Mouse (Mus musculus) neural tube, embryonic 11.5 days (tissue): ENCODE measurements around the gene Glud1. TPM values are rescaled to one million over a fixed set of nuclear protein-coding genes. Genes with fewer than 3 reads are reported as not detected.

Experiments used
- ATAC-seq: fragments of 200-750 bp; cut with Nextera tagmentation; 2 replicates; pipeline ENCODE4 v1.8.0; 2017; ENCODE audit warnings: moderate number of reproducible peaks, mild to moderate bottlenecking, moderate TSS enrichment, moderate library complexity; ENCODE audit not compliant: insufficient read depth, low FRiP score, low TSS enrichment
- DNase-seq: peaks from one replicate; pipeline ENCODE4 v3.0.0-alpha.2; 2015; ENCODE audit warnings: low spot score
- H3K27ac ChIP-seq: fragments of 300-500 bp; sonication (generic); 2 replicates; pipeline ENCODE4 v1.5.1; 2014; ENCODE audit warnings: low read depth, mild to moderate bottlenecking, low read length
- H3K27me3 ChIP-seq: fragments of 300-500 bp; sonication (generic); 2 replicates; pipeline ENCODE4 v1.6.1; 2014; ENCODE audit warnings: mild to moderate bottlenecking, low read length, mixed read lengths; ENCODE audit not compliant: control insufficient read depth, insufficient read depth
- H3K36me3 ChIP-seq: fragments of 300-500 bp; sonication (generic); 2 replicates; pipeline ENCODE4 v1.6.1; 2014; ENCODE audit warnings: mild to moderate bottlenecking, low read length, moderate library complexity, mixed read lengths; ENCODE audit not compliant: control insufficient read depth, insufficient read depth
- H3K4me1 ChIP-seq: fragments of 300-500 bp; sonication (generic); 2 replicates; pipeline ENCODE4 v1.6.1; 2014; ENCODE audit warnings: low read length, mixed read lengths; ENCODE audit not compliant: control insufficient read depth, insufficient read depth
- H3K4me2 ChIP-seq: fragments of 300-500 bp; sonication (generic); 2 replicates; pipeline ENCODE4 v1.6.1; 2014; ENCODE audit warnings: low read depth, mild to moderate bottlenecking, moderate library complexity
- H3K4me3 ChIP-seq: fragments of 300-500 bp; sonication (generic); 2 replicates; pipeline ENCODE4 v1.5.1; 2014; ENCODE audit warnings: low read depth, low read length
- H3K9ac ChIP-seq: fragments of 300-500 bp; sonication (generic); 2 replicates; pipeline ENCODE4 v1.6.1; 2014; ENCODE audit warnings: mild to moderate bottlenecking, low read length
- H3K9me3 ChIP-seq: fragments of 300-500 bp; sonication (generic); 2 replicates; pipeline ENCODE4 v1.6.1; 2016; ENCODE audit warnings: low read length; ENCODE audit not compliant: control insufficient read depth
- WGBS: fragments of 180-500 bp; shearing (Covaris S2); extraction: QIAGEN DNeasy Blood & Tissue Kit; methylation state at CpG from one replicate; pipeline ENCODE4 v1.1.7; 2014; 5-methylcytosine and 5-hydroxymethylcytosine counted together
- polyA plus RNA-seq: library from polyadenylated mRNA; unstranded; fragments of >200 nt; fragmentation: Nextera tagmentation; extraction: Ambion mirVana; gene quantifications from 2 replicates; pipeline ENCODE4 v1.2.1, GENCODE M21; 2014

The Glud1 gene
- polyA plus RNA-seq = 96.0 and 97.3 TPM in 2 replicates

- Histone ChIP-seq H3K9me3 (no peaks in the 10 kb centered on the region), H3K9ac (peak within 1 kb of the TSS; percentile 95), H3K27ac (peak within 1 kb of the TSS; percentile 96), H3K36me3 (no peaks in the 10 kb centered on the region), H3K4me1 (peaks cover 13% of the 10 kb centered on the region; the same call in 1 of the 2 replicates), H3K4me3 (peak within 1 kb of the TSS; percentile 89), H3K4me2 (peak within 1 kb of the TSS; percentile 69), H3K27me3 (no peaks in the 10 kb centered on the region)
- DNase-seq (peak; percentile 97), ATAC-seq (peak; percentile 97)
- WGBS = under 1% methylated on average over 69 of the region's 100 CpGs
These were observed at the start of gene Glud1, which contains the start of gene Shld2 for GRCm38 (mm10) chr14:34310234-34310965. Glud1 (plus strand) TSS chr14:34310727. Shld2 (minus strand) TSS chr14:34310493.

- no peak for ATAC-seq
- Histone ChIP-seq H3K4me3 (no peak overlapping the region), H3K27ac (no peak overlapping the region), H3K36me3 (no peaks in the 10 kb centered on the region), H3K4me2 (no peak overlapping the region), H3K27me3 (no peaks in the 10 kb centered on the region), H3K9me3 (no peaks in the 10 kb centered on the region), H3K4me1 (no peaks in the 10 kb centered on the region), H3K9ac (no peak overlapping the region)
- DNase-seq = no peak
- WGBS = 81% methylated on average over 9 of the region's 9 CpGs
These were observed 42.5 kb upstream of the Glud1 start for GRCm38 (mm10) chr14:34268046-34268445.

- WGBS = 69% methylated on average over 2 of the region's 2 CpGs
- no peak overlapping the region for H3K4me2 ChIP-seq
- no peaks in the 10 kb centered on the region for H3K9me3 ChIP-seq
- H3K27ac ChIP-seq = no peak overlapping the region
- DNase-seq = no peak
- no peak for ATAC-seq
- no peaks in the 10 kb centered on the region for H3K27me3 ChIP-seq
- no peak overlapping the region for H3K4me3 ChIP-seq
- no peaks in the 10 kb centered on the region for H3K4me1 ChIP-seq
- no peak overlapping the region for H3K9ac ChIP-seq
- no peaks in the 10 kb centered on the region for H3K36me3 ChIP-seq
These were observed 37.2 kb upstream of the Glud1 start for GRCm38 (mm10) chr14:34273280-34273679.

GRCm38 (mm10) chr14:34274141-34274540, 36.4 kb upstream of the Glud1 start:
- Histone ChIP-seq H3K9me3 (no peaks in the 10 kb centered on the region), H3K27me3 (no peaks in the 10 kb centered on the region), H3K9ac (no peak overlapping the region), H3K4me3 (no peak overlapping the region), H3K4me2 (no peak overlapping the region), H3K4me1 (no peaks in the 10 kb centered on the region), H3K27ac (no peak overlapping the region), H3K36me3 (no peaks in the 10 kb centered on the region)
- ATAC-seq (no peak), DNase-seq (no peak)
- 97% methylated on average over 3 of the region's 3 CpGs for WGBS

GRCm38 (mm10) chr14:34275225-34275624, 35.3 kb upstream of the Glud1 start:
- Histone ChIP-seq H3K9me3 (no peaks in the 10 kb centered on the region), H3K9ac (no peak overlapping the region), H3K27me3 (no peaks in the 10 kb centered on the region), H3K4me2 (no peak overlapping the region), H3K36me3 (no peaks in the 10 kb centered on the region), H3K27ac (no peak overlapping the region), H3K4me3 (no peak overlapping the region), H3K4me1 (no peaks in the 10 kb centered on the region)
- no peak for DNase-seq
- no peak for ATAC-seq
- 90% methylated on average over 4 of the region's 4 CpGs for WGBS

- Histone ChIP-seq H3K9me3 (no peaks in the 10 kb centered on the region), H3K4me1 (no peaks in the 10 kb centered on the region), H3K4me2 (no peak overlapping the region), H3K36me3 (no peaks in the 10 kb centered on the region), H3K27ac (no peak overlapping the region), H3K9ac (no peak overlapping the region), H3K27me3 (no peaks in the 10 kb centered on the region), H3K4me3 (no peak overlapping the region)
- ATAC-seq (no peak), DNase-seq (no peak)
- WGBS = 74% methylated on average over 4 of the region's 4 CpGs
These were observed 30.8 kb upstream of the Glud1 start for GRCm38 (mm10) chr14:34279726-34280125.

- Histone ChIP-seq H3K4me1 (no peaks in the 10 kb centered on the region), H3K27ac (no peak overlapping the region), H3K9me3 (no peaks in the 10 kb centered on the region), H3K4me2 (no peak overlapping the region), H3K4me3 (no peak overlapping the region), H3K36me3 (no peaks in the 10 kb centered on the region), H3K9ac (no peak overlapping the region), H3K27me3 (no peaks in the 10 kb centered on the region)
- 83% methylated on average over 2 of the region's 2 CpGs for WGBS
- ATAC-seq (no peak), DNase-seq (no peak)
These were observed 29.7 kb upstream of the Glud1 start for GRCm38 (mm10) chr14:34280798-34281197.

DNA sequence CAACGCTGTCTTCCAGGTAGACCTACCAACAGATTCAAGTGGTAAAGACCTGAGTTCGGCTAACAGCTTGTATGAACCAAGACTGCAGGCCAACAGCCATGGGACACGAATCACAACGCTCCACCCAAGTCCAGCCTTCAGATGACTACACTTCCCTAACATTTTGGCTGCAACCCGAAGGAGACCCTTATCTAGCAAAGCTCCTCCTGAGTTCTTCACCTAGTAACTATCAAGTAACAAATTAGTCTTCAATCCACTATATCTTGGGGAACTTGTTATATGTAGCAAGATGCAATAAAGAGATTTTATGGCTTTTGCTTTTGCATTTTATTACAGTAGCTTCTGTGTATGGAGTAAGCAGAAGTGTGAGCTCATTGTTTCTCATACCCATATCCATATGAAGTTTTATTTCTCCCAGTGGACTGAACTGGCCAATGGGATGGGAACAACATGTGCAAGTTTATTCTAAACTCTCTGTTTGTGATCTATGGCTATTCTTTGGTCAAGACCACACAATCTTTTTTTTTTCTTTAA, 28.7 kb upstream of the Glud1 start:
- Histone ChIP-seq H3K9ac (no peak overlapping the region), H3K27ac (no peak overlapping the region), H3K27me3 (no peaks in the 10 kb centered on the region), H3K4me3 (no peak overlapping the region), H3K4me1 (no peaks in the 10 kb centered on the region), H3K4me2 (no peak overlapping the region), H3K36me3 (no peaks in the 10 kb centered on the region), H3K9me3 (no peaks in the 10 kb centered on the region)
- no peak for DNase-seq
- 94% methylated on average over 5 of the region's 5 CpGs for WGBS
- no peak for ATAC-seq

DNA sequence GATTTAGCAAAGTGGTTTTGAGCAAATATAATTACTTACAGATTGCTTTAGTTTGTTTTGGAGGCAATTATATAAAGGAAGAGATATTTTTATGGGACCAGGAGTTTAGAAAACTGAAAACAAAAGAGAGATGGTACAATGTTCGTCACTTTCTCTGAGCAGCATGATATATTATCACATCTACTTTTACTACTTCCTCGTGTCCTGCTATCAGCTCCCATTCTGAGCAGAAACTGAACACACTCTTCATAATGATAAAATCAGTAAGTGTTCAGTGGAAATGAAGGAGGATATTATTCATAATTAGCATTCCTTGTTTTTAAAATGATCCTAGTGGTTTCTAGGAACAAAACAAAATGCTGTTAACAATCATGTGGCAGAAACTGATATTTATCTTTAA, 22.1 kb upstream of the Glud1 start:
- Histone ChIP-seq H3K36me3 (no peaks in the 10 kb centered on the region), H3K27ac (no peak overlapping the region), H3K4me2 (no peak overlapping the region), H3K9me3 (no peaks in the 10 kb centered on the region), H3K4me1 (no peaks in the 10 kb centered on the region), H3K9ac (no peak overlapping the region), H3K4me3 (no peak overlapping the region), H3K27me3 (no peaks in the 10 kb centered on the region)
- ATAC-seq (no peak), DNase-seq (no peak)
- 77% methylated on average over 2 of the region's 2 CpGs for WGBS
